Mouse (Mus musculus): ENCODE data around the gene Pdzd2.

GRCm38 (mm10) chr15:12532568-12532967 is 207.2 kb downstream of the Pdzd2 start:
- TF ChIP-seq CTCF (IDR thresholded peaks at IDR 0.05; ENCODE audit: low read depth) (no peak), EP300 (IDR thresholded peaks at IDR 0.05; ENCODE audit: low read depth) (no peak)
